Mouse (Mus musculus) heart, adult 2 months (tissue): ENCODE data around the gene Olig1. TPM values are rescaled to one million over a fixed set of nuclear protein-coding genes. Genes with fewer than 3 reads are reported as not detected.

Experiments
- DNase-seq, 2 experiments: peaks; one replicate each; pipeline ENCODE4 v3.0.0; 2021
- H3K27ac ChIP-seq: fragments of 200-600 bp; 2 replicates; pipeline ENCODE4 v1.8.1; 2022
- H3K27me3 ChIP-seq: fragments of 200-500 bp; 2 replicates; pipeline ENCODE4 v1.6.1; 2012; ENCODE audit warnings: mild to moderate bottlenecking, low read length, inconsistent platforms, mixed read lengths; ENCODE audit not compliant: control insufficient read depth, insufficient read depth
- H3K36me3 ChIP-seq: fragments of 200-500 bp; 2 replicates; pipeline ENCODE4 v1.6.1; 2012; ENCODE audit warnings: low read length, inconsistent platforms; ENCODE audit not compliant: control insufficient read depth, insufficient read depth
- H3K4me1 ChIP-seq: fragments of 200-500 bp; 2 replicates; pipeline ENCODE4 v1.6.1; 2011; ENCODE audit warnings: low read length; ENCODE audit not compliant: control insufficient read depth, insufficient read depth
- H3K4me3 ChIP-seq: fragments of 200-600 bp; 2 replicates; pipeline ENCODE4 v1.8.1; 2022
- H3K79me2 ChIP-seq: fragments of 200-500 bp; replicated peaks from 2 replicates; pipeline ENCODE4 v1.6.1; 2012; ENCODE audit warnings: mild to moderate bottlenecking, inconsistent platforms, low read length, moderate library complexity, mixed read lengths; ENCODE audit not compliant: control insufficient read depth, insufficient read depth
- H3K9ac ChIP-seq: fragments of 200-500 bp; 2 replicates; pipeline ENCODE4 v1.6.1; 2012; ENCODE audit warnings: low read depth, mild to moderate bottlenecking, control low read depth, inconsistent platforms, low read length, mixed read lengths
- CTCF ChIP-seq: fragments of 200-600 bp; IDR thresholded peaks from 2 replicates; pipeline ENCODE4 v1.8.1; 2022; ENCODE audit warnings: antibody characterized with exemption, mild to moderate bottlenecking, moderate library complexity
- EP300 ChIP-seq: fragments of 200-500 bp; IDR thresholded peaks from 2 replicates; pipeline ENCODE4 v1.6.1; 2011; ENCODE audit warnings: low read depth, low read length, control low read depth; ENCODE audit not compliant: insufficient read depth
- POLR2A ChIP-seq: fragments of 200-500 bp; IDR thresholded peaks from 2 replicates; pipeline ENCODE4 v1.6.1; 2011; ENCODE audit warnings: mild to moderate bottlenecking, low read depth, low read length, control low read depth; ENCODE audit not compliant: insufficient read depth
- WGBS: fragments of 180-500 bp; shearing (Covaris S2); methylation state at CpG from one replicate; pipeline ENCODE4 v1.1.7; 2018; 5-methylcytosine and 5-hydroxymethylcytosine counted together
- intact Hi-C: fragments of 180-260 bp; cut with DNase I; formaldehyde crosslinking; loops from one replicate; pipeline ENCODE4 v1.15.1; 2025
- long read RNA-seq: library from polyadenylated mRNA; stranded (forward); transcript quantifications from one replicate; pipeline ENCODE4 v2.0.0, GENCODE M21; 2021
- polyA plus RNA-seq: library from polyadenylated mRNA; depleted of rRNA; stranded (reverse); fragments of >200 nt; gene quantifications from 2 replicates; pipeline ENCODE4 v1.2.3, GENCODE M21; 2012; rRNA removed
- total RNA-seq, 2 experiments: library from RNA; stranded (reverse); gene quantifications; 2 replicates each; pipeline ENCODE4 v1.2.3; 2021

Gene Olig1
- total RNA-seq, result not detected
- 0.12 and 0.25 TPM in 2 replicates for polyA plus RNA-seq
- long read RNA-seq, result 0 reads

DNA sequence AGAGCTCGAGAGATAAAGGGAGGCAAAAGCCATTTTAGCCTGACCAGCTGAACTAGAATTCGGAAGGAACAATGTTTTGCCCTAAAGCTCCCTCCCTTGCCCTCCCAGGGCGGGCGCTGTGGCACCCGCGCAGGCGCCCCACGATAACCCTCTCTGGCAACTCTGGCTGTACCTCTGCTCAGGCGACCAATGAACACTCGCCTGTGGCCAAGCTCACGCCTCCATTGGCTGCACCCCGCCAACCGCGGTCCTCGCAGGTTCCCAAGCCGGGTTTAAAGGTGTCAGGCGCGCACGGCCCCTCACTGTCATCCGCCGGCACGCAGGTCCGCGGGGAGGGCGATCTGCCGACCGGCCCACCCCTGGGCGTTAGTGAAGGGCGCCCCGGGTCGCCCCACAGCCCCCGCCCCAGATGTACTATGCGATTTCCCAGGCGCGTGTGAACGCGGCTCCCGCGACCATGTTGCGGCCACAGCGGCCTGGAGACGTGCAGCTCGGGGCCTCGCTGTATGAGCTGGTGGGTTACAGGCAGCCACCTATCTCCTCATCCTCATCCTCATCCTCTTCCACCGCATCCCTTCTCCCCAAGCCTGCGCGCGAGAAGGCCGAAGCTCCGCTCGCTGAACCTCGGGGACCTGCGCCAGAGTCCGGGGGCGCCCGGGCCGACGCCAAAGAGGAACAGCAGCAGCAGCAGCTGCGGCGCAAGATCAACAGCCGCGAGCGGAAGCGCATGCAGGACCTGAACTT, at the start of gene Olig1:
TSS of gene Olig1 (plus strand) at position 305 of the 744 bp plus-strand sequence.
- no peaks in the 10 kb centered on the region for H3K4me1 ChIP-seq
- intact Hi-C loops, result no loop called here
- WGBS, result under 1% methylated on average over 64 of the region's 64 CpGs
- no peak for TF ChIP-seq EP300
- no peak for TF ChIP-seq POLR2A
- TF ChIP-seq CTCF, result no peak
- no peaks in the 10 kb centered on the region for H3K79me2 ChIP-seq
- DNase-seq, result peak; percentile 40 to 56
- H3K36me3 ChIP-seq, result no peaks in the 10 kb centered on the region
- H3K27ac ChIP-seq, result no peak within 1 kb of the TSS
- H3K27me3 ChIP-seq, result peaks cover 20% of the 10 kb centered on the region
- H3K9ac ChIP-seq, result no peak within 1 kb of the TSS
- peak within 1 kb of the TSS; percentile 22; the same call in 1 of the 2 replicates for H3K4me3 ChIP-seq

GRCm38 (mm10) chr16:91222171-91222642, 47.4 kb upstream of the Olig1 start:
- no peaks in the 10 kb centered on the region for H3K79me2 ChIP-seq
- H3K27me3 ChIP-seq, result peaks cover 55% of the 10 kb centered on the region
- intact Hi-C loops, result no loop called here
- H3K36me3 ChIP-seq, result no peaks in the 10 kb centered on the region
- TF ChIP-seq CTCF (no peak), POLR2A (no peak), EP300 (no peak)
- H3K9ac ChIP-seq, result no peak overlapping the region
- H3K4me1 ChIP-seq, result no peaks in the 10 kb centered on the region
- H3K4me3 ChIP-seq, result no peak overlapping the region
- DNase-seq, result peak in 1 of 2 experiments; percentile 8
- 2% methylated on average over 25 of the region's 25 CpGs for WGBS
- no peak overlapping the region for H3K27ac ChIP-seq

DNA sequence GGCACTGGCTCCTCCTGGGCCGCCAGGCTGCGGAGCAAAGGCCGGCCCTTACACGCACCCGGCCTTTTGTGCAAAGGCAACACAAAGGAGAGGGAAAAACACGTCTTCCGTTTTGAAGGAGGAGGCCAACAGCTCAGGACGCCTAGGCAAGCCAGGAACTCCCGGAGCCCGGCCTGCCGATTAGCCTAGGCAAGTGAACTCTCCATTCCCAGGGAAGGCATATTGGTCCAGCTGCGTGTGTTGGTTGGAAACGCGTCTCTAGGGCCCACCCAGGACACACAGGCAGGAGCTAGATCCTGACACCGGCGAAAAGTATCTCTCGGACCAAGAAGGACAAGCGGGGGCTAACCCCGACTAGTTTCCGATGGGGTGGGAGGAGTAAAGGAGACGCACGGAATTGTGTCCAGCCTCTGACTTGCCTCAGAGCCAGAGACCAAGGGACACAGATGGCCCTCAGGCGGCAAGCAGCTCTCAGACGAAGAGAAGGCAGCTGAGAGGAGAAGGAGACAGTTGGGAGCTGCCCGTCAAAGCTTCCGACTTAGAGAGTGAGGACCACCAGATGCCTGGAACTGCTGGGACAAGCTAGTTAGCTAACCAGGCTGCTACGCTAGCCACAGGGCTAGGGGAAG, 46.8 kb upstream of the Olig1 start:
- no peaks in the 10 kb centered on the region for H3K79me2 ChIP-seq
- no peaks in the 10 kb centered on the region for H3K4me1 ChIP-seq
- H3K27me3 ChIP-seq, result peaks cover 53% of the 10 kb centered on the region
- WGBS, result under 1% methylated on average over 27 of the region's 27 CpGs
- H3K27ac ChIP-seq, result no peak overlapping the region
- DNase-seq, result no peak
- no peaks in the 10 kb centered on the region for H3K36me3 ChIP-seq
- no peak for TF ChIP-seq CTCF
- TF ChIP-seq POLR2A, result no peak
- no peak for TF ChIP-seq EP300
- intact Hi-C loops, result no loop called here
- no peak overlapping the region for H3K4me3 ChIP-seq
- H3K9ac ChIP-seq, result no peak overlapping the region

GRCm38 (mm10) chr16:91223327-91224067, 46.1 kb upstream of the Olig1 start:
- WGBS, result 4% methylated on average over 35 of the region's 35 CpGs
- Histone ChIP-seq H3K27ac (no peak overlapping the region), H3K4me1 (no peaks in the 10 kb centered on the region)

GRCm38 (mm10) chr16:91224068-91224402, 45.5 kb upstream of the Olig1 start:
- Histone ChIP-seq H3K4me3 (no peak overlapping the region), H3K27me3 (peaks cover 52% of the 10 kb centered on the region)
- intact Hi-C loops, result no loop called here

More at GRCm38 (mm10) chr16:91223327-91224067, 46.1 kb upstream of the Olig1 start:
- no peak for DNase-seq
- Histone ChIP-seq H3K79me2 (no peaks in the 10 kb centered on the region), H3K27me3 (peaks cover 52% of the 10 kb centered on the region), H3K36me3 (no peaks in the 10 kb centered on the region), H3K9ac (no peak overlapping the region), H3K4me3 (no peak overlapping the region)
- TF ChIP-seq POLR2A, result no peak
- TF ChIP-seq CTCF, result no peak
- no peak for TF ChIP-seq EP300
- intact Hi-C loops, result no loop called here

More at GRCm38 (mm10) chr16:91224068-91224402, 45.5 kb upstream of the Olig1 start:
- no peak for TF ChIP-seq CTCF
- no peak for TF ChIP-seq POLR2A
- no peak for TF ChIP-seq EP300
- Histone ChIP-seq H3K4me1 (no peaks in the 10 kb centered on the region), H3K79me2 (no peaks in the 10 kb centered on the region), H3K9ac (no peak overlapping the region), H3K27ac (no peak overlapping the region), H3K36me3 (no peaks in the 10 kb centered on the region)
- WGBS, result 5% methylated on average over 10 of the region's 10 CpGs
- no peak for DNase-seq
